Mouse (Mus musculus): ENCODE results near the gene Clasrp. TPM values are rescaled to one million over a fixed set of nuclear protein-coding genes. Genes with fewer than 3 reads are reported as not detected.

Clasrp gene
- polyA plus RNA-seq, 1 experiment from 2014 or later = 7.6 TPM

DNA sequence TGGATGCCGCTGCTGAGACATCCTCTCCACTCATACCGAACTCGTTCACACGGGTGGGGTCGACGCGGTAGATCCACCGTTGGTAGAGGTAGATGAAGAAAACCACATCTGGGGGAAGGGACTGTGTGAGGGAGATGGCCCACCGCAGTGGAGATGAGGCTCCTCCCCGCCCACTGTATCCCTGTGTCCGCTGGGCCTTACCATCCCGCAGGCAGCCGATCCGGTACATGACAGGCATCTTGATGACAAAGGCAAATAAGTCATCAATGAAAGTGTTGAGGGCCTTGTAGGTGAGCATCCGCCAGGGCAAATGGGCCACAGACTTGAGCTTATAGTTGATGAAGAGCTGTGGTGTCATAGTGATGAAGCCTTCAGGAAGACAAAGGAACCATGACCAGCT is 29.6 kb upstream of the Clasrp start:
- DNase-seq (no peak), ATAC-seq (no peak)
- no peak overlapping the region for H3K4me2 ChIP-seq (ENCODE audit: low read depth, low read length)
- WGBS (ENCODE audit: insufficient replicate concordance) = 81% methylated on average over 15 of the region's 15 CpGs
- H3K36me3 ChIP-seq (replicated peaks; ENCODE audit: insufficient read depth, low read length) = peaks cover 58% of the 10 kb centered on the region
- H3K27ac ChIP-seq (ENCODE audit: low read depth) = no peak overlapping the region
- TF ChIP-seq EP300 (IDR thresholded peaks at IDR 0.05; ENCODE audit: low read depth) (no peak), CTCF (IDR thresholded peaks at IDR 0.05; ENCODE audit: low read depth) (no peak)
- no peak overlapping the region for H3K4me3 ChIP-seq (ENCODE audit: low read depth, low read length)
- no peaks in the 10 kb centered on the region for H3K27me3 ChIP-seq (ENCODE audit: insufficient read depth, low read length)
- peaks cover 7% of the 10 kb centered on the region for H3K4me1 ChIP-seq (ENCODE audit: insufficient read depth)
- no peaks in the 10 kb centered on the region for H3K9me3 ChIP-seq (ENCODE audit: low read length)
- no peak overlapping the region for H3K9ac ChIP-seq (replicated peaks)

DNA sequence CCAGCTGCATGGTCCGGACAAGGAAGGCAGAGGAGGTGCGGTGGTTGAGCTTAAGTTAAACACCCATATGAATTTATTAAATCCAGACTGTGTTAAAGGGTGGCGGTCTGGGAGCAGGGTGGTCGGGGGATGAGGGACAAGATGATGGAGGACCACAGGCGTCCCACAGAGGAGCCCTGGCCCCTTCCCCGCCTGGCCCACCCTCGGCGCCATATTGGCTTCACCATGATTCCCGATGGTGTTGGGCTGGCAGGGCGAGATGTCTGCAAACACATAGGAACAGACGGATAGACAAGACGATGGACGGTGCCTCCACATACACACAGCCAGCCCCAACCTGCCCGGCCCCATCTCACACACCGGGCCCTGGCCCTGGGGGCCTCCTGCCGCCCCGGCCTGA is 28.9 kb upstream of the Clasrp start:
- Histone ChIP-seq H3K4me2 (ENCODE audit: low read depth, low read length) (0 out of 2 replicates have a peak overlapping the region, but pooled peaks have one; percentile 4), H3K4me3 (ENCODE audit: low read depth, low read length) (no peak overlapping the region), H3K4me1 (ENCODE audit: insufficient read depth) (peaks cover 11% of the 10 kb centered on the region), H3K9ac (replicated peaks) (no peak overlapping the region), H3K27ac (ENCODE audit: low read depth) (no peak overlapping the region; the same call in 1 of the 2 replicates), H3K36me3 (replicated peaks; ENCODE audit: insufficient read depth, low read length) (peaks cover 52% of the 10 kb centered on the region), H3K27me3 (ENCODE audit: insufficient read depth, low read length) (no peaks in the 10 kb centered on the region), H3K9me3 (ENCODE audit: low read length) (no peaks in the 10 kb centered on the region)
- TF ChIP-seq CTCF (IDR thresholded peaks at IDR 0.05; ENCODE audit: low read depth) (no peak), EP300 (IDR thresholded peaks at IDR 0.05; ENCODE audit: low read depth) (no peak)
- ATAC-seq = no peak
- no peak for DNase-seq
- 89% methylated on average over 17 of the region's 17 CpGs for WGBS (ENCODE audit: insufficient replicate concordance)

DNA sequence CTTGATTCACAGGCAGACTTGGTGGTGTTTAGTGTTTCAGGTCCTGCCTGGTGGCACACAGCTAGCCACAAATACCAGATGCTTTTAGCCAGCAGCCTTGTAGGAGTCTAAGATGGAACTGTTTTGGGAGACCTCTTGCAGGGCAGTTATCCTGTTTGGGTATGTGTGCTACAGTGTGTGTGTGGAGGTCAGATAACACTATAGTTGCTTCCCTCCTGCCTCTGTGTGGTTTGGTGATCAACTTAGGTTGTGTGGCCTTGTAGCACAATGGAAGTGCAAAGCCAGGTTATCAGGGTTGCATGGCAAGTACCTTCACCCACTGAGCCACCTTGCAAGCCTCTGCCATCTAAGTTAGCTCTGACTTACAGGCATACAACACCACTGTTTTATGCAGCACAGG is 28.4 kb upstream of the Clasrp start:
- Histone ChIP-seq H3K27ac (ENCODE audit: low read depth) (peak overlapping the region; percentile 22; the same call in 1 of the 2 replicates), H3K9ac (replicated peaks) (no peak overlapping the region)

DNA sequence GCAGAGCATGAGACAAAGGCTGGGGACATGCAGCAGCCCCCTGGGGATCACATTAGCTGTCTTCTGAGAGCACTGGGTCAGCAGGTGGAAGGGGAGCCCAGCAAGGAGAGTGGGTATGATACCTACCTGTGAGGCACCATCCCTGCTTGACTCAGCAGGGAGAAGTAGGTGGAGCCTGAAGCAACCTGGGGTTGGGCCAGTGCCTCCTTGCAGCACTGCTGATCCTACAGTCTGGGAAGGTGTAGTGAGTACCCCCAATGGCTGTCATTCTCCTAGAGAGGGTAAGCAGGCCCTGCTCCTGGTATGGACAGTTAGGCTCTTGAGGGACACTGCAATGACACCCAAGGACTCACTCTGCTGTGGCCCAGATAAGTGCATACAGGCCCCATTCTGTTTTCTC is 28.0 kb upstream of the Clasrp start:
- Histone ChIP-seq H3K36me3 (replicated peaks; ENCODE audit: insufficient read depth, low read length) (peaks cover 42% of the 10 kb centered on the region), H3K4me1 (ENCODE audit: insufficient read depth) (peaks cover 17% of the 10 kb centered on the region), H3K9ac (replicated peaks) (no peak overlapping the region), H3K9me3 (ENCODE audit: low read length) (no peaks in the 10 kb centered on the region), H3K4me2 (ENCODE audit: low read depth, low read length) (peak overlapping the region; percentile 4; the same call in 1 of the 2 replicates), H3K27ac (ENCODE audit: low read depth) (peak overlapping the region; percentile 22; the same call in 1 of the 2 replicates), H3K4me3 (ENCODE audit: low read depth, low read length) (no peak overlapping the region), H3K27me3 (ENCODE audit: insufficient read depth, low read length) (no peaks in the 10 kb centered on the region)
- TF ChIP-seq CTCF (IDR thresholded peaks at IDR 0.05; ENCODE audit: low read depth) = no peak
- no peak for TF ChIP-seq EP300 (IDR thresholded peaks at IDR 0.05; ENCODE audit: low read depth)
- DNase-seq (no peak), ATAC-seq (no peak)

More for the DNA sequence above, 28.4 kb upstream of the Clasrp start:
- Histone ChIP-seq H3K4me3 (ENCODE audit: low read depth, low read length) (no peak overlapping the region), H3K27me3 (ENCODE audit: insufficient read depth, low read length) (no peaks in the 10 kb centered on the region), H3K4me1 (ENCODE audit: insufficient read depth) (peaks cover 16% of the 10 kb centered on the region), H3K4me2 (ENCODE audit: low read depth, low read length) (peak overlapping the region; percentile 4; the same call in 1 of the 2 replicates), H3K9me3 (ENCODE audit: low read length) (no peaks in the 10 kb centered on the region), H3K36me3 (replicated peaks; ENCODE audit: insufficient read depth, low read length) (peaks cover 47% of the 10 kb centered on the region)
- DNase-seq (no peak), ATAC-seq (no peak)
- TF ChIP-seq CTCF (IDR thresholded peaks at IDR 0.05; ENCODE audit: low read depth) = no peak
- TF ChIP-seq EP300 (IDR thresholded peaks at IDR 0.05; ENCODE audit: low read depth) = peak; percentile 55

DNA sequence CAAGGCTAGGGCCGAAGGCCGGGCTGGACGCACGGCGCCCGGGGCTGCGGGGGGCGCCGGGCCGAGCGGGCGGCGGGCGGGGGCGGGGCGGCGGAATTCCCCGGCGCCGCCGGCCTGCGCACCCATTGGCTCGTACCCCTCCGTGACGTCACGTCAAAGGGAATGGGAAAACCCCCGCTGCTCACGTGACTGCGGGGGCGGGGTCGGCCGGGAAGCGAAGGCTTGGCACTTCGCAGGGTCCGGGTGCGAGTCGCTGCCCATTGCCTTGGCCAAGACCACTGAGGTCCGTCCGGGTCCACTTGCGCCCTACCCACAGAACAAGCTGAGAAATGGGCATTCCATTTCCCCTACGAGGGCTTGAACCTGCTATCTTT is 25.1 kb upstream of the Clasrp start, which contains the start of gene Relb:
Gene Relb (minus strand): TSS at position 78 of the 374 bp plus-strand sequence.
- Histone ChIP-seq H3K27ac (ENCODE audit: low read depth) (peak within 1 kb of the TSS; percentile 97), H3K36me3 (replicated peaks; ENCODE audit: insufficient read depth, low read length) (peaks cover 13% of the 10 kb centered on the region), H3K27me3 (ENCODE audit: insufficient read depth, low read length) (no peaks in the 10 kb centered on the region), H3K9me3 (ENCODE audit: low read length) (no peaks in the 10 kb centered on the region), H3K4me3 (ENCODE audit: low read depth, low read length) (peak within 1 kb of the TSS; percentile 73), H3K4me2 (ENCODE audit: low read depth, low read length) (peak within 1 kb of the TSS; percentile 92), H3K9ac (replicated peaks) (peak within 1 kb of the TSS; percentile 73), H3K4me1 (ENCODE audit: insufficient read depth) (peaks cover 17% of the 10 kb centered on the region)
- ATAC-seq (peak; percentile 60), DNase-seq (peak; percentile 91)
- under 1% methylated on average over 25 of the region's 41 CpGs for WGBS (ENCODE audit: insufficient replicate concordance)
- no peak for TF ChIP-seq CTCF (IDR thresholded peaks at IDR 0.05; ENCODE audit: low read depth)
- no peak for TF ChIP-seq EP300 (IDR thresholded peaks at IDR 0.05; ENCODE audit: low read depth)

DNA sequence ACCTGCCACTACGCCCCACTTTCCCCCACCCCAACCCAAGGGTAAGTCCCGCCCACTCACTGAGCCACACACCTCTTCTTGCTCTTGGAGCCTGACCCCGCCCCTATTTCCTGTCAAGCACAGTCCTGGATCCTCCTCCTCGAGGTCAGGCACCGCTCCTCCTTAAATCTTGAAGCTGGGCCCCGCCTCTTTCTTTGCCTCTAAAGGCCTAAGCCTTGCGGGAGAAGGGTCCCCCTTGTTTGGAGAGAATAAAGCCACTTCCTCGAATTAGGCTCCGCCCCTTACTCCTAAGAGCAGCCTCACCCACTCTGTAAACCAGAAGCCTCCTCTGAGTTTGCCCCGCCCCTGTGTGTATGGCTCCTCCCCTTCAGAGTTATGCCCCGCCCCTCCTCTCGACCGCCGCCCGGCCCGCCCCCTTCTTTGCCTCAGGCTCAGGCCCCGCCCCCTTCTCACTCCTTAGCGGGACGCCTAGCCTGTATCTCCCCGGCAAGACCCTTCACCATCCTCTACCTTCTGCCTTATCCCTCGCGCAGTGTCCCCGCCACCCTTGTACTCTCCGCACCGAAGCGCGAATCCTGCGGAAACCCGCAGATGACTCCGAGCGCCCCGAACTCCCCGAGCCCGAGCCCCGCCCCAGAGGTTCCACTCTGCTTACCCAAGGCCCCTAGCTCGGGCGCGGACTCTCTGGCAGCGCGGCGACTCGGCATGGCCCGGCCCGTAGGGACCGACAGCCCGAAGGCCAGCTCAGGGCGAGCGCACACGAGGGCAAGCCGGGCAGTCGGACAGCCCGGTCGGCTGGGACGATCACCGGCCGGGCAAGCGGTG is 24.5 kb upstream of the Clasrp start:
- H3K4me1 ChIP-seq (ENCODE audit: insufficient read depth) = peaks cover 17% of the 10 kb centered on the region
- no peak for TF ChIP-seq CTCF (IDR thresholded peaks at IDR 0.05; ENCODE audit: low read depth)
- TF ChIP-seq EP300 (IDR thresholded peaks at IDR 0.05; ENCODE audit: low read depth) = no peak
- WGBS (ENCODE audit: insufficient replicate concordance) = 2% methylated on average over 50 of the region's 57 CpGs

More for the DNA sequence above, 24.5 kb upstream of the Clasrp start:
- Histone ChIP-seq H3K4me2 (ENCODE audit: low read depth, low read length) (peak overlapping the region; percentile 92), H3K27me3 (ENCODE audit: insufficient read depth, low read length) (no peaks in the 10 kb centered on the region), H3K4me3 (ENCODE audit: low read depth, low read length) (peak overlapping the region; percentile 73), H3K27ac (ENCODE audit: low read depth) (peak overlapping the region; percentile 97), H3K9ac (replicated peaks) (peak overlapping the region; percentile 73), H3K36me3 (replicated peaks; ENCODE audit: insufficient read depth, low read length) (peaks cover 8% of the 10 kb centered on the region; the same call in 1 of the 2 replicates), H3K9me3 (ENCODE audit: low read length) (no peaks in the 10 kb centered on the region)
- peak; percentile 96 for DNase-seq
- peak; percentile 84 for ATAC-seq

Data from liver, postnatal 0 days (tissue).